Mouse (Mus musculus): ENCODE measurements around the gene Mon1b. TPM values are rescaled to one million over a fixed set of nuclear protein-coding genes. Genes with fewer than 3 reads are reported as not detected.

Gene Mon1b
- 4.9 TPM for polyA plus RNA-seq (2012; fragmentation: generic; extraction: Trizol)

DNA sequence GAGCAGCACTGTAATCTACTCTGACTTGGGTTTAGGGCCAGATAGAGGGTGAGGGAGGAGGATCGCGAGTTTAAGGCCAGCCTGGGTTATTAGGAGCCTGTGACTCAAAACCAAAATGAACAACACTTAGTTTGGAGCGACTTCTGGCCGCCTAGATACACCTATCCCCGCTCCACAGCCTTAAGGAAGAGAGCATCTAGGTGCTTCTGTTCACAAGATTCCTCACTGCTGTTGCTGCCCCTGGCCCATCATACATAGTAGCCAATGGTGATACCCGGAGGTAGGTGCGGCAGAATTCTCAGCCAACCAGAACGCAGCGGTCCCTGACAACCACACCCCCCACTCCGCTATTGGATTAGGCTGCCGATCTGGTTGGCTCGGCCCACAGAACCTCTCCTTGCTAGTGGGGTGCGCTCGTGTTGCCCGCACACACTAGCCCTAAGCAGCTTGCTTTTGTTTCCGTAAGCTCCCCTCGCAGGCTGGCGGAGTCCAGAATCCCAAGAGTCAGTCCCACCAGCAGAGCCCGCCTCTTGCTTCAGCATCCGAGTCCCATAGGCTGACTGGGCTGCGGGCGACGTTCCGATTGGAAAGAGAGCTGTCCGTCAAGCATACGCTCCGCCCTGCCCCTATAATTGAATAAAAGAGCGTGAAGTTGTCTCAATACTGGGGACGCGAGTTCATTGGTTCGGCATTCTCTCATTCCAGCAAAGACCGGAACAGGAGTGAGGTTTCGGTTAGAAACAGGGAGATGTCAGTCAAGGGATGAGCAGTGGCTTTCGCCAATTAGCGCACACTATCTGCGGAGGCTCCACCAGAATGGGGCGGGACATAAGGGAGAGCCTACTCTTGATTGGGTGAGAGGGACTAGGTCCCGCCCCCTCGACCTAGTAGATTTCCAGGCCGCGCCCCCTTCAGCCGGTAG is at the start of gene Mon1b:
Gene Mon1b, plus strand, starts transcription at position 918 of the 922 bp plus-strand sequence.
- peak within 1 kb of the TSS; percentile 39 for H3ac ChIP-seq (ENCODE audit: control insufficient read depth, insufficient read length)
- H3K79me2 ChIP-seq (ENCODE audit: control insufficient read depth, insufficient read depth), result no peaks in the 10 kb centered on the region
- H3K4me3 ChIP-seq, result peak within 1 kb of the TSS; percentile 88
- peak within 1 kb of the TSS; percentile 96 for H3K4me2 ChIP-seq (ENCODE audit: low read depth)
- no peaks in the 10 kb centered on the region for H3K36me3 ChIP-seq (ENCODE audit: control insufficient read depth, insufficient read depth)
- TF ChIP-seq POLR2A (IDR thresholded peaks at IDR 0.05; ENCODE audit: insufficient read length, low read depth) (peak; percentile 51), MYOG (IDR thresholded peaks at IDR 0.05; ENCODE audit: control insufficient read depth in 1 of 3, insufficient read depth in 1 of 3, insufficient read length in 2 of 3, low read depth in 2 of 3) (no peak), TCF3 (IDR thresholded peaks at IDR 0.05; ENCODE audit: insufficient read length, low read depth) (peak; percentile 72)
- H3K27me3 ChIP-seq (ENCODE audit: control insufficient read depth, insufficient read depth, insufficient read length), result no peaks in the 10 kb centered on the region

DNA sequence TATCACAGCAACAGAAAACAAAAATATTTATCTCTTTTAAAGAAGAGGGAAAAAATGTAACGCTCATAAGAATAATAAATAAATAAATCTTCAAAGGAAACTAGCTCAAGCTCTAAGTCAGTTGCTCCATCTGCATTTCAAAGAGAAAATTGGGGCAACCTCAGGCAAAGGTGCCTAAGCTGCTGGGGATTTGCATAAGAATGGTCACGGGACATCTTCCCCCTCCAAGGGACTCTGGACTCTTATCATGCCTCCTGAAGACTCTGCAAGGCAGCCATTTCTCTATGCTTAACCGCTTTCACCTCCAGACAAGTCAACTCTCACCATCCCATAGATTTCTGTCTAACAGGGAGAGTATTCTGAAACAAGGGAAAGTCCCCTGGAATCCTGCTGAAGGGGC is 37.0 kb upstream of the Mon1b start:
- H3K36me3 ChIP-seq (ENCODE audit: control insufficient read depth, insufficient read depth), result no peaks in the 10 kb centered on the region

DNA sequence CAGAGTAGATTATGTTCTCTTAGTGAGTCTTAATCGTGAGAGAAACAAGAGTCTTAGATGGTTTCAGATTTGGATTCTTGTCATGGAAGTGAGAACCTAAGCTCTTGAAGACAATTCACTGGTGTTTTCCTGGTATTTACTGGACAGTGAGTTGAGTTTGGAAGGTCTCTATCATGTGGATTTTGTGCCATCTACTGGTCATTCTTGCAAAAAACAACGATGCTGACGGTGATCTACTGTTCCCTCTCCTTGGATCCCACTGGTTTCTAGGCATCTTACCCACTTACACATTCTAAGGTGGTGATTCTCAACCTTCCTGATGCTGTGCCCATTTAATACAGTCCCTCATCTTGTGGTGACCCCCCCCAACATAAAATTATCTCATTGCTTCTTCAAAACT is 2.8 kb upstream of the Mon1b start:
- Histone ChIP-seq H3K36me3 (ENCODE audit: control insufficient read depth, insufficient read depth) (no peaks in the 10 kb centered on the region), H3K4me2 (ENCODE audit: low read depth) (no peak overlapping the region), H3ac (ENCODE audit: control insufficient read depth, insufficient read length) (no peak overlapping the region), H3K27me3 (ENCODE audit: control insufficient read depth, insufficient read depth, insufficient read length) (no peaks in the 10 kb centered on the region), H3K4me3 (no peak overlapping the region), H3K79me2 (ENCODE audit: control insufficient read depth, insufficient read depth) (no peaks in the 10 kb centered on the region)
- TF ChIP-seq MYOD1 (IDR thresholded peaks at IDR 0.05; ENCODE audit: control insufficient read depth in 1 of 3, insufficient read length in 2 of 3, low read depth in 2 of 3) (no peak), REST (IDR thresholded peaks at IDR 0.05; ENCODE audit: insufficient read depth, insufficient read length) (no peak), POLR2A (IDR thresholded peaks at IDR 0.05; ENCODE audit: insufficient read length, low read depth) (no peak), TCF12 (IDR thresholded peaks at IDR 0.05; ENCODE audit: insufficient read depth, poor library complexity, severe bottlenecking) (no peak), TCF3 (IDR thresholded peaks at IDR 0.05; ENCODE audit: insufficient read length, low read depth) (no peak), E2F4 (IDR thresholded peaks at IDR 0.05; ENCODE audit: insufficient read depth) (no peak), POLR2AphosphoS2 (IDR thresholded peaks at IDR 0.05; ENCODE audit: insufficient read length, low read depth) (no peak), MAX (IDR thresholded peaks at IDR 0.05; ENCODE audit: low read depth) (no peak), MYOG (IDR thresholded peaks at IDR 0.05; ENCODE audit: control insufficient read depth in 1 of 3, insufficient read depth in 1 of 3, insufficient read length in 2 of 3, low read depth in 2 of 3) (no peak), SRF (IDR thresholded peaks at IDR 0.05; ENCODE audit: control insufficient read depth, insufficient read length, low read depth) (no peak), CEBPB (IDR thresholded peaks at IDR 0.05; ENCODE audit: insufficient read depth, poor library complexity, severe bottlenecking) (no peak), USF1 (IDR thresholded peaks at IDR 0.05; ENCODE audit: low read depth) (no peak)

More for the DNA sequence above, 37.0 kb upstream of the Mon1b start:
- no peaks in the 10 kb centered on the region for H3K79me2 ChIP-seq (ENCODE audit: control insufficient read depth, insufficient read depth)
- no peak overlapping the region for H3ac ChIP-seq (ENCODE audit: control insufficient read depth, insufficient read length)
- no peaks in the 10 kb centered on the region for H3K27me3 ChIP-seq (ENCODE audit: control insufficient read depth, insufficient read depth, insufficient read length)
- no peak overlapping the region for H3K4me3 ChIP-seq
- H3K4me2 ChIP-seq (ENCODE audit: low read depth), result no peak overlapping the region
- no peak for TF ChIP-seq MYOD1 (IDR thresholded peaks at IDR 0.05; ENCODE audit: control insufficient read depth in 1 of 3, insufficient read length in 2 of 3, low read depth in 2 of 3)
- no peak for TF ChIP-seq TCF12 (IDR thresholded peaks at IDR 0.05; ENCODE audit: insufficient read depth, poor library complexity, severe bottlenecking)
- TF ChIP-seq E2F4 (IDR thresholded peaks at IDR 0.05; ENCODE audit: insufficient read depth), result no peak
- no peak for TF ChIP-seq POLR2AphosphoS2 (IDR thresholded peaks at IDR 0.05; ENCODE audit: insufficient read length, low read depth)
- TF ChIP-seq MYOG (IDR thresholded peaks at IDR 0.05; ENCODE audit: control insufficient read depth in 1 of 3, insufficient read depth in 1 of 3, insufficient read length in 2 of 3, low read depth in 2 of 3), result no peak
- no peak for TF ChIP-seq REST (IDR thresholded peaks at IDR 0.05; ENCODE audit: insufficient read depth, insufficient read length)
- TF ChIP-seq POLR2A (IDR thresholded peaks at IDR 0.05; ENCODE audit: insufficient read length, low read depth), result no peak
- TF ChIP-seq SRF (IDR thresholded peaks at IDR 0.05; ENCODE audit: control insufficient read depth, insufficient read length, low read depth), result no peak
- TF ChIP-seq TCF3 (IDR thresholded peaks at IDR 0.05; ENCODE audit: insufficient read length, low read depth), result no peak

DNA sequence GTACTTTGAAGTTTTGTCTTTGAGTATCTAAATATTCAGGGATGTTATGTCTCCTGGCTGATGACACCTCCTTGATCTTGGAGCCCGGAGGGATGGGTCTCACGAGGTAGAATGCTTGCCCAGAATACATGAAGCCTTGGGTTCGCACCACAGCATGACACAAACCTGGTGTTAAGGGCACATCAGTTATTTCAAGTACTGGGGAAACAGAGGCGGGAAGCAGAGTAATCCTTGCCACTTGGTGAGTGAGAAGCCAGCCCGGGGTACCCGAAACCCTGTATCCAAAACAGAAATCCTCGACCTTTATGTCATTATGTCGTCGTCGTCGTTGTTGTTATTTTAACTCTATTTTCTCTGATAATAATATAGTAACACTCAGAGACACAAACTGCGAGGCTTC is 1.2 kb upstream of the Mon1b start:
- peak overlapping the region; percentile 96 for H3K4me2 ChIP-seq (ENCODE audit: low read depth)
- H3ac ChIP-seq (ENCODE audit: control insufficient read depth, insufficient read length), result no peak overlapping the region
- H3K4me3 ChIP-seq, result peak overlapping the region; percentile 88
- H3K27me3 ChIP-seq (ENCODE audit: control insufficient read depth, insufficient read depth, insufficient read length), result no peaks in the 10 kb centered on the region
- no peaks in the 10 kb centered on the region for H3K79me2 ChIP-seq (ENCODE audit: control insufficient read depth, insufficient read depth)
- no peaks in the 10 kb centered on the region for H3K36me3 ChIP-seq (ENCODE audit: control insufficient read depth, insufficient read depth)
- TF ChIP-seq MYOG (IDR thresholded peaks at IDR 0.05; ENCODE audit: control insufficient read depth in 1 of 3, insufficient read depth in 1 of 3, insufficient read length in 2 of 3, low read depth in 2 of 3) (no peak), E2F4 (IDR thresholded peaks at IDR 0.05; ENCODE audit: insufficient read depth) (no peak), POLR2A (IDR thresholded peaks at IDR 0.05; ENCODE audit: insufficient read length, low read depth) (no peak), TCF12 (IDR thresholded peaks at IDR 0.05; ENCODE audit: insufficient read depth, poor library complexity, severe bottlenecking) (no peak), TCF3 (IDR thresholded peaks at IDR 0.05; ENCODE audit: insufficient read length, low read depth) (no peak), CEBPB (IDR thresholded peaks at IDR 0.05; ENCODE audit: insufficient read depth, poor library complexity, severe bottlenecking) (no peak), MAX (IDR thresholded peaks at IDR 0.05; ENCODE audit: low read depth) (no peak), SRF (IDR thresholded peaks at IDR 0.05; ENCODE audit: control insufficient read depth, insufficient read length, low read depth) (no peak), MYOD1 (IDR thresholded peaks at IDR 0.05; ENCODE audit: control insufficient read depth in 1 of 3, insufficient read length in 2 of 3, low read depth in 2 of 3) (no peak)

Measured in myocyte (in vitro differentiated cells).